Mouse (Mus musculus) naive thymus-derived CD4-positive, alpha-beta T cell, adult 2 months (primary cell): ENCODE measurements around the gene Alkal2.

Experiments used
- DNase-seq: peaks from one replicate; pipeline ENCODE4 v3.0.0-alpha.2; 2011; ENCODE audit warnings: low read depth

Gene Alkal2

GRCm38 (mm10) chr12:30883986-30884621, at the start of gene Alkal2:
Alkal2 (plus strand) TSS chr12:30884322.
- no peak for DNase-seq

- no peak for DNase-seq
Measured at GRCm38 (mm10) chr12:30848521-30848920, 35.6 kb upstream of the Alkal2 start.

- no peak for DNase-seq
Measured at GRCm38 (mm10) chr12:30850902-30851301, 33.2 kb upstream of the Alkal2 start.

GRCm38 (mm10) chr12:30851871-30852270, 32.3 kb upstream of the Alkal2 start:
- no peak for DNase-seq

GRCm38 (mm10) chr12:30855442-30856159, 28.5 kb upstream of the Alkal2 start:
- DNase-seq: no peak

- no peak for DNase-seq
Measured at GRCm38 (mm10) chr12:30856172-30856571, 27.9 kb upstream of the Alkal2 start.

- DNase-seq: no peak
Measured at GRCm38 (mm10) chr12:30864347-30864746, 19.8 kb upstream of the Alkal2 start.

- DNase-seq: no peak
Measured at GRCm38 (mm10) chr12:30865781-30866180, 18.3 kb upstream of the Alkal2 start.

- DNase-seq: no peak
Measured at GRCm38 (mm10) chr12:30879447-30879846, 4.7 kb upstream of the Alkal2 start.

GRCm38 (mm10) chr12:30883592-30883985, 533 bp upstream of the Alkal2 start:
- no peak for DNase-seq

GRCm38 (mm10) chr12:30884622-30885230, 604 bp downstream of the Alkal2 start:
- DNase-seq: no peak

- DNase-seq: no peak
Measured at GRCm38 (mm10) chr12:30885891-30886290, 1.8 kb downstream of the Alkal2 start.

GRCm38 (mm10) chr12:30888003-30888402, 3.9 kb downstream of the Alkal2 start:
- no peak for DNase-seq

GRCm38 (mm10) chr12:30890067-30890466, 5.9 kb downstream of the Alkal2 start:
- DNase-seq: peak; percentile 35

GRCm38 (mm10) chr12:30891438-30891837, 7.3 kb downstream of the Alkal2 start:
- DNase-seq: no peak

- DNase-seq: no peak
Measured at GRCm38 (mm10) chr12:30897039-30897438, 12.9 kb downstream of the Alkal2 start.

GRCm38 (mm10) chr12:30908658-30909057, 24.5 kb downstream of the Alkal2 start:
- DNase-seq: no peak

- DNase-seq: no peak
Measured at GRCm38 (mm10) chr12:30909881-30910280, 25.8 kb downstream of the Alkal2 start.

GRCm38 (mm10) chr12:30910860-30911259, 26.7 kb downstream of the Alkal2 start:
- DNase-seq: no peak

GRCm38 (mm10) chr12:30911261-30912047, 27.3 kb downstream of the Alkal2 start, which contains the start of the genes Acp1 and Sh3yl1:
Acp1 (minus strand) TSS chr12:30911589.
Sh3yl1 (plus strand) TSS chr12:30911668.
- peak; percentile 95 for DNase-seq

- no peak for DNase-seq
Measured at GRCm38 (mm10) chr12:30912048-30912381, 27.9 kb downstream of the Alkal2 start.

GRCm38 (mm10) chr12:30912840-30913239, 28.7 kb downstream of the Alkal2 start:
- DNase-seq: peak; percentile 11
